Mouse (Mus musculus) adrenal gland, postnatal 25 days (tissue): ENCODE results near the gene Defa36. TPM values are rescaled to one million over a fixed set of nuclear protein-coding genes. Genes with fewer than 3 reads are reported as not detected.
"Not testable (repeated sequence)": the region's sequence is repeated elsewhere in the genome, so short reads cannot be mapped to it uniquely, and the experiment has no call there.

Experiments used
- DNase-seq: peaks from one replicate; pipeline ENCODE4 v3.0.0; 2021; ENCODE audit warnings: mixed read lengths
- long read RNA-seq: library from polyadenylated mRNA; stranded (forward); transcript quantifications from one replicate; pipeline ENCODE4 v2.0.0, GENCODE M21; 2021
- total RNA-seq: library from RNA; stranded (reverse); gene quantifications from 2 replicates; pipeline ENCODE4 v1.2.3, GENCODE M21; 2021

Gene Defa36
- total RNA-seq: not detected in 2 replicates
- long read RNA-seq: 0 reads

- not testable (repeated sequence) for DNase-seq
These were observed at the start of gene Defa36 for GRCm38 (mm10) chr8:21427111-21427510. Defa36 (plus strand) TSS chr8:21427411.

GRCm38 (mm10) chr8:21378215-21378614, 49.0 kb upstream of the Defa36 start, which contains the start of gene Defa2:
Defa2 (plus strand) TSS chr8:21378515.
- not testable (repeated sequence) for DNase-seq

- not testable (repeated sequence) for DNase-seq
These were observed 35.7 kb upstream of the Defa36 start, which contains the start of gene Defa33 for GRCm38 (mm10) chr8:21391511-21391910. Defa33 (plus strand) TSS chr8:21391811.

GRCm38 (mm10) chr8:21456460-21456859, 29.2 kb downstream of the Defa36 start, which contains the start of gene Gm7849:
Gm7849 (minus strand) TSS chr8:21456560.
- not testable (repeated sequence) for DNase-seq

Other genes with a start within 250 kb of the Defa36 start
- not detected in 2 replicates for gene Defa31, start 235.8 kb upstream of the Defa36 start, total RNA-seq
- gene Gm15293, start 225.8 kb upstream of the Defa36 start, total RNA-seq: not detected in 2 replicates
- not detected in 2 replicates for gene Gm15292, start 177.7 kb upstream of the Defa36 start, total RNA-seq
- not detected in 2 replicates for gene Defa27, start 111.9 kb upstream of the Defa36 start, total RNA-seq
- not detected in 2 replicates for gene Defa29, start 100.4 kb upstream of the Defa36 start, total RNA-seq
- gene Defa2, start 48.9 kb upstream of the Defa36 start, total RNA-seq: not detected in 2 replicates
- gene Defa33, start 35.6 kb upstream of the Defa36 start, total RNA-seq: not detected in 2 replicates
- not detected in 2 replicates for gene Gm7849, start 29.1 kb downstream of the Defa36 start, total RNA-seq
- not detected in 2 replicates for gene Defa20, start 81.8 kb downstream of the Defa36 start, total RNA-seq
- gene Defa32, start 101.6 kb downstream of the Defa36 start, total RNA-seq: not detected in 2 replicates
- gene Defa37, start 138.0 kb downstream of the Defa36 start, total RNA-seq: not detected in 2 replicates
- gene Defa28, start 155.6 kb downstream of the Defa36 start, total RNA-seq: not detected in 2 replicates
- gene Gm7861, start 167.1 kb downstream of the Defa36 start, total RNA-seq: not detected in 2 replicates
- gene Defa26, start 190.8 kb downstream of the Defa36 start, total RNA-seq: not detected in 2 replicates
- not detected in 2 replicates for gene Defa17, start 228.4 kb downstream of the Defa36 start, total RNA-seq
- gene Defa34, start 238.4 kb downstream of the Defa36 start, total RNA-seq: not detected in 2 replicates